Mouse (Mus musculus) embryo, embryonic 9.5 days (tissue): ENCODE measurements at regions not wholly inside any gene's neighbourhood (a gene's known extent, or its start where the extent isn't known, plus 50 kb on each side); places are given as distances from the start of the nearest gene placed in this dataset.

Source experiments
- DNase-seq: peaks from one replicate; pipeline ENCODE4 v3.0.0-alpha.2; 2017; ENCODE audit errors: extremely low spot score

GRCm38 (mm10) chr1:190067181-190067580, 103.3 kb downstream of the Prox1 start:
- DNase-seq = no peak

- no peak for DNase-seq
These were observed 104.1 kb downstream of the Prox1 start for GRCm38 (mm10) chr1:190066426-190066825.

- DNase-seq = peak; percentile 43
These were observed 108.8 kb downstream of the Prox1 start for GRCm38 (mm10) chr1:190061560-190062295.

- no peak for DNase-seq
These were observed 111.5 kb downstream of the Prox1 start for GRCm38 (mm10) chr1:190059025-190059424.

GRCm38 (mm10) chr1:190056931-190057330, 113.6 kb downstream of the Prox1 start:
- no peak for DNase-seq

GRCm38 (mm10) chr1:190051903-190052302, 118.6 kb downstream of the Prox1 start:
- DNase-seq = no peak

- DNase-seq = no peak
These were observed 121.9 kb downstream of the Prox1 start for GRCm38 (mm10) chr1:190048521-190049170.

GRCm38 (mm10) chr1:190047201-190047600, 123.3 kb downstream of the Prox1 start:
- no peak for DNase-seq

GRCm38 (mm10) chr1:190045797-190046196, 123.6 kb upstream of the Smyd2 start:
- peak; percentile 58 for DNase-seq

- DNase-seq = no peak
These were observed 121.9 kb upstream of the Smyd2 start for GRCm38 (mm10) chr1:190044036-190044435.

GRCm38 (mm10) chr1:190043156-190043555, 121.0 kb upstream of the Smyd2 start:
- DNase-seq = no peak

- DNase-seq = no peak
These were observed 120.0 kb upstream of the Smyd2 start for GRCm38 (mm10) chr1:190042197-190042596.

- DNase-seq = no peak
These were observed 119.0 kb upstream of the Smyd2 start for GRCm38 (mm10) chr1:190041096-190041706.

GRCm38 (mm10) chr1:190038046-190038445, 115.9 kb upstream of the Smyd2 start:
- no peak for DNase-seq

GRCm38 (mm10) chr1:190036726-190037125, 114.6 kb upstream of the Smyd2 start:
- DNase-seq = no peak

GRCm38 (mm10) chr1:190035935-190036334, 113.8 kb upstream of the Smyd2 start:
- DNase-seq = no peak

- DNase-seq = no peak
These were observed 111.9 kb upstream of the Smyd2 start for GRCm38 (mm10) chr1:190034091-190034490.

- DNase-seq = no peak
These were observed 105.4 kb upstream of the Smyd2 start for GRCm38 (mm10) chr1:190027536-190027935.

GRCm38 (mm10) chr1:190009466-190009865, 87.3 kb upstream of the Smyd2 start:
- DNase-seq = no peak

- no peak for DNase-seq
These were observed 85.1 kb upstream of the Smyd2 start for GRCm38 (mm10) chr1:190007271-190007670.

- DNase-seq = no peak
These were observed 78.9 kb upstream of the Smyd2 start for GRCm38 (mm10) chr1:190001084-190001483.

GRCm38 (mm10) chr1:189993706-189994105, 71.5 kb upstream of the Smyd2 start:
- DNase-seq = no peak

GRCm38 (mm10) chr1:189993221-189993620, 71.1 kb upstream of the Smyd2 start:
- no peak for DNase-seq
